Mouse (Mus musculus): ENCODE data around the gene Pop7. TPM values are rescaled to one million over a fixed set of nuclear protein-coding genes. Genes with fewer than 3 reads are reported as not detected.
A peak's percentile ranks its signal among the peaks of the same experiment; 100 is the strongest.

Pop7 gene
- total RNA-seq, 2 experiments from 2014 or later = 33.7 to 37.6 TPM

DNA sequence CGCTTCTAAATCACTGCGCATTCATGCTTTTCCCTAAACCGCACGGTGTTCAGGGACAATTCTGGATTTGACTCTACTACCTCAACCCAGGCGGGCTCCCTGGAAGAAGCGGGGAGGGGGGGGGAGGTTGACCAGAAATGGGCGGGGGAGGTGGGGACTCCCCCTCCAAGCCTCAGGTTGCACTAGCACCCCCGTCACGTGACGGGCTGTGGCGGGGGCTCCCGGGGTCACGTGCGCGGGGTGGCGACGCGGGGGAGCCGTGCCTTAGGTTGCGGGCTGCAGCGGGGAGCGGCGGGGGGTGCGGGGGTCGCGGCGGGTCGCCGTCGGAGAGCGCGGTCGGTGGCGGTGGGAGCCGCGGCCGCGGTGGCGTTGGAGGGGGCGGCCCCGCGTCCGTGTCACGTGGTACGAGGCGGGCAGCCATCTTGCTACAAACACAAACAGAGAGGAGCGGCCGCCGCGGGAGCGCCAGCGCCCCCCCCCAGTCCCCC lies 7.7 kb upstream of the Pop7 start:
- intact Hi-C loops (cut with DNase I) = no loop called here
- DNase-seq = peak; percentile 79

DNA sequence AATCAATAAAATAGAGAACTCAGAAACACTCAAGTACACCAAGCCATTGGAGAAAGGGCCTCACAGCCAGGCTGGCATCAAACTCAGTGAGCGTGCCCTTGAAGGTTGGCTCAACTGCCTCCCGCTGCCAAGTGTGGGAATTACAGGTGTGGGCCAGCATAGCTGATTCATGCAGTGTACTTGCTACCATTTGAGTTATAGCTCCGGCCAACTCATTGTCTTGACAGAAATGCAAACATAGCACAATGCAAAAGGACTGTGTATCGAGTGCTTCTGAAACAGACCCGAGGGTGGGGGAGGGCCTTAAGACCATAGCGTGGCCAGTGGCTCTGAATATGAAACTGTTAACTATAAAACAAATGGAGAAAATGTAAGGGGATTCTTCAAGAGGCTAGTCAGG lies 1.7 kb upstream of the Pop7 start:
- no peak for DNase-seq
- intact Hi-C loops (cut with DNase I) = no loop called here

DNA sequence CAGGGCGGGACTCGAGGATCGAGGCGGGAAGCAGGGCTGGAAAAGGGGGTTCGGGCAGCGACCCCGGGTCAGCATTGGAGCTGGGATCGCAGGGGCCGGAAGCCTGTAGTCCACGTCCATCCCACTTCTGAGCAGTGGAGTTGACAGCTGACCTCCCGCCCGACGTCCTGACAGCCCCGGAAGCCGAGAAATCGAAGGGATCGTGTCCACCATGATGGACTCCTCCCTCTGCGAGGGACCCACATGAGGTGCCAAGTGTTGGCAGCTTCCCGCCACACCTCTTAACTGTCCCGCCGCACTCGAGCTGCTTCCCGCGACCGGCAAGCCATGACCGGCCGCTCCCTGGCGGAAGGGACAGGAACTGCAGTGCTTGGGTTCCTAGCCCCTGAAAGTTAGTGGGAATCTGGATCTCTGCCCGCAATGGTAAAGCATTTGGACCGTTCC lies 371 bp upstream of the Pop7 start:
- peak; percentile 94 for DNase-seq

GRCm38 (mm10) chr5:137500186-137500585 lies 2.1 kb downstream of the Pop7 start:
- intact Hi-C loops (cut with DNase I) = loop anchor here (2.0 kb wide), 1 partner anchor 161 kb away; no protein-coding TSS in a partner anchor
- no peak for DNase-seq

More for the DNA sequence above, 371 bp upstream of the Pop7 start:
- intact Hi-C loops (cut with DNase I) = no loop called here

- intact Hi-C loops (cut with DNase I) = no loop called here
- peak; percentile 17 for DNase-seq
These were observed 8.5 kb downstream of the Pop7 start for GRCm38 (mm10) chr5:137493831-137494230.

DNA sequence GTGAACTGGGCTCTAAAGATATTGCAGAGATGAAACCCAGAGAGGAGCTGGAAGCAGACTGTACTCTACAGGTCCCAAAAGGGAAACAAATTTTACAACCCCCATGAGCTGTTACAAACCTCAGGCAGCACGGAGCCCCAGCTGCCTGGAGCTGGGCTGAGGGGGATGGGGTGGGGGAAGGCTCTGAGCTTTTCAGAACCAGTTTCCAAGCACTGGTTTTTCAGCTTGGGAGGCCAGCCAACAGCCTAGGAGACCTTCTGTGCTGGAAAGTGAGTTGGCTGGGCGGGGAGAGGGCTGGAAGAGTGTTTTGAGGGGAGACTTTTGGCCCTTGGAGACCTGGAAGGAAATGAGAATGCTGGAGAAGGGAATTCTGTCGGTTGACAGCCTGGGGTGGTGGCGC lies 10.8 kb downstream of the Pop7 start:
- intact Hi-C loops (cut with DNase I) = no loop called here
- DNase-seq = peak; percentile 71

DNA sequence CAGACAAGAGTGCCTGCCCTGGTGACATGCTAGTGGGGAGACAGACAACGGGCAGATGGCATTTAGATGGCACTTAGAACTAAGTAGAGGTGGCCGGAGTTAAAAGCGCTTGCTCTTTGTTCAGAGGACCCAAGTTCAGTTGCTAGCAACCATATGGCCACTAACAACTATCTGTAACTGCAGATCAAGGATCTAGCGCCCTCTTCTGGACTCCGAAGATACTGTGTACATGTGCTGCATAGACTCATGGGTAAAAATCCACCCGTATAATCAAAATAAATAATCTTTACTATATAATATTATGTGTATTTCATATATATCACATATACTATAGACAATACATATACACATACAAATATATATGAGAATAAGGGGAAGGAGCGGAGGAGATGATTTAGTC lies 14.7 kb downstream of the Pop7 start:
- DNase-seq = no peak
- intact Hi-C loops (cut with DNase I) = no loop called here

GRCm38 (mm10) chr5:137485851-137486155 lies 16.5 kb downstream of the Pop7 start:
- no peak for DNase-seq
- intact Hi-C loops (cut with DNase I) = no loop called here

GRCm38 (mm10) chr5:137485071-137485850 lies 17.1 kb downstream of the Pop7 start:
- intact Hi-C loops (cut with DNase I) = no loop called here

GRCm38 (mm10) chr5:137481897-137482296 lies 20.4 kb downstream of the Pop7 start:
- peak; percentile 26 for DNase-seq
- intact Hi-C loops (cut with DNase I) = no loop called here

More at GRCm38 (mm10) chr5:137485071-137485850, 17.1 kb downstream of the Pop7 start:
- no peak for DNase-seq

GRCm38 (mm10) chr5:137481138-137481537 lies 21.2 kb downstream of the Pop7 start:
- intact Hi-C loops (cut with DNase I) = no loop called here
- DNase-seq = peak; percentile 76

GRCm38 (mm10) chr5:137476964-137477363 lies 25.4 kb downstream of the Pop7 start, which contains the start of gene Zan:
Zan (minus strand) TSS chr5:137477064.
- no peak for DNase-seq
- intact Hi-C loops (cut with DNase I) = no loop called here

- no peak for DNase-seq
- intact Hi-C loops (cut with DNase I) = no loop called here
These were observed 28.0 kb downstream of the Pop7 start for GRCm38 (mm10) chr5:137474351-137474750.

DNA sequence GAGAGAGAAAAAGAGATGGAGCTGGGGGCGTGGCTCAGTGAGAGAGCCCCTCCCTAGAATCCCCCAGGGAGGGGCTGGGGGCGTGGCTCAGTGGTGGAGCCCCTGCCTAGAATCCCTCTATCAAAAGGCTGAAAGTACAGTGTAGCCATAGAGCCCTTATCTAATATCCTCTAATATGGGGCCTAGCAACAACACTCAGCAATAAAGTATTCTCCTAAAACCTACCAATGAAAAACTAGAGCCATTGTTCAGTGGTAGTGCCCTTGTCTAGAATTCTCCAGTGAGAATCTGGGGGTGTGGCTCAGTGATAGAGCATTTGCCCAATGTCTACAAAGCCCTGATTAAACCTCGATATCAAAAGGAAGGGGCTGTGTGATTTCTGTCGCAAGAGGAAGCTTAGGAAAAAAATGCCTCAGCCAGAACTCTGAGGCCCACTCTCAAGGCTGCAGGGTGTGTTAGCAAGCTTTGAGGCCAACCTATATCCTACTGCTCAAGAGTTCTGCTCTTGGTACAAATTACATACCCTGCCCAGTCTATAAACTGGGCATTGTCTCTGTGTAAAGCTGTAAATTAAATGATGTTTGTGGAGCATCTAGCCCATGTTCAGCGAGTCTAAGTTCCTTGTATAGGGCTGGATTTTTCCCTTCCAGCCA lies 29.9 kb downstream of the Pop7 start:
- intact Hi-C loops (cut with DNase I) = no loop called here
- no peak for DNase-seq

DNA sequence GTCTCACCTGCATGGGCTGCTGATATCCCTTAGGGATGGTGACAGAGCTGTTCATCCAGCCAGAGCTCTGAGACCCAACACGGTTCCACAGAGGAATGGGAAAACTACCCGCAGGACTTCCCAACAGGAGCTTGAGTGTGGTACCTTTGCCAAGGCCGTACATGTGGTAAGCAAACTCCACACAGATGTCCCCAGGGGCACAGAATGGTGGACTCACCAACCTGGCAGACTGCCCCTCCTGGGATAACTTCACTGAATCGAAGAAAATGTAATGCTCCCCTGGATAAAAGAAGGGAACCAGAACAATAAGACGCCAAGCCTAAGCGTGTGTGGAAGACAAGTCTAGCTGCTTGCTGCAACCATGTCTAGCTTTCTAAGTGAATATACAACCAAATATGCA lies 35.4 kb downstream of the Pop7 start:
- DNase-seq = no peak
- intact Hi-C loops (cut with DNase I) = no loop called here

DNA sequence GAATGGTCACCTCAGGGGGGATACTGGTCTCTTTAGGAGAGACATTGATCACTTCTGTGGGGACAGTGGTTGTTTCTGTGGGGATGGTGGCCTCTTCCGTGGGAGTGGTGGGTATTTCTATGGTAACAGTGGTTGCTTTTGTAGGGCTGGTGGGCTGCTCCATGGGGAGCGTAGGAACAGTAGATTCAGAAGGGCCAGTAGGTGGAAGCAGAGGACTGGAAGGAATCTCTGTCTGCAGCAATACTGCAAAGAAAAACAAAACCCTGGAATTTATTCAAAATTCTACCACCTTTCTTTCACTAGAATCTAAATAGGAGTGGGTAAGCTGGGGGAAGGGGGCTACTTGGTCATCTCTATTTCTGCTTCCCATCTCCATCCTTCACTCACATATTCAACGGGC lies 37.3 kb downstream of the Pop7 start:
- no peak for DNase-seq
- intact Hi-C loops (cut with DNase I) = no loop called here

- no peak for DNase-seq
- intact Hi-C loops (cut with DNase I) = no loop called here
These were observed 46.3 kb downstream of the Pop7 start for GRCm38 (mm10) chr5:137455866-137456591.

GRCm38 (mm10) chr5:137455206-137455605 lies 47.1 kb downstream of the Pop7 start:
- intact Hi-C loops (cut with DNase I) = no loop called here
- no peak for DNase-seq

Data from left cerebral cortex, postnatal 4 days (tissue).